Mouse (Mus musculus) limb, embryonic 15.5 days (tissue): ENCODE measurements around the gene Fhit. TPM values are rescaled to one million over a fixed set of nuclear protein-coding genes. Genes with fewer than 3 reads are reported as not detected.

ENCODE experiments used
- ATAC-seq: fragments of 200-750 bp; cut with Nextera tagmentation; 2 replicates; pipeline ENCODE4 v1.8.0; 2017; ENCODE audit warnings: low read depth, moderate TSS enrichment; ENCODE audit not compliant: insufficient number of reproducible peaks, low FRiP score, low TSS enrichment
- H3K27ac ChIP-seq: fragments of 300-500 bp; sonication (generic); 2 replicates; pipeline ENCODE4 v1.5.1; 2015; ENCODE audit warnings: moderate library complexity, mild to moderate bottlenecking, inconsistent platforms
- H3K27me3 ChIP-seq: fragments of 300-500 bp; sonication (generic); 2 replicates; pipeline ENCODE4 v1.6.1; 2015; ENCODE audit warnings: inconsistent platforms
- H3K36me3 ChIP-seq: fragments of 300-500 bp; sonication (generic); 2 replicates; pipeline ENCODE4 v1.6.1; 2015; ENCODE audit warnings: inconsistent platforms
- H3K4me1 ChIP-seq: fragments of 300-500 bp; sonication (generic); 2 replicates; pipeline ENCODE4 v1.6.1; 2015; ENCODE audit warnings: inconsistent platforms
- H3K4me2 ChIP-seq: fragments of 300-500 bp; sonication (generic); 2 replicates; pipeline ENCODE4 v1.6.1; 2015; ENCODE audit warnings: mild to moderate bottlenecking, inconsistent platforms
- H3K4me3 ChIP-seq: fragments of 300-500 bp; sonication (generic); 2 replicates; pipeline ENCODE4 v1.5.1; 2015; ENCODE audit warnings: mild to moderate bottlenecking, inconsistent platforms
- H3K9ac ChIP-seq: fragments of 300-500 bp; sonication (generic); 2 replicates; pipeline ENCODE4 v1.6.1; 2015; ENCODE audit warnings: inconsistent platforms
- H3K9me3 ChIP-seq: fragments of 300-500 bp; sonication (generic); 2 replicates; pipeline ENCODE4 v1.6.1; 2016; ENCODE audit warnings: inconsistent platforms
- WGBS: fragments of 180-500 bp; shearing (Covaris S2); methylation state at CpG from one replicate; pipeline ENCODE4 v1.1.7; 2015; 5-methylcytosine and 5-hydroxymethylcytosine counted together
- polyA plus RNA-seq: library from polyadenylated mRNA; unstranded; fragments of >200 nt; fragmentation: Nextera tagmentation; extraction: Ambion mirVana; gene quantifications from 2 replicates; pipeline ENCODE4 v1.2.1, GENCODE M21; 2015

Gene Fhit
- polyA plus RNA-seq, 1 experiment from 2014 or later, result 5.2 TPM

DNA sequence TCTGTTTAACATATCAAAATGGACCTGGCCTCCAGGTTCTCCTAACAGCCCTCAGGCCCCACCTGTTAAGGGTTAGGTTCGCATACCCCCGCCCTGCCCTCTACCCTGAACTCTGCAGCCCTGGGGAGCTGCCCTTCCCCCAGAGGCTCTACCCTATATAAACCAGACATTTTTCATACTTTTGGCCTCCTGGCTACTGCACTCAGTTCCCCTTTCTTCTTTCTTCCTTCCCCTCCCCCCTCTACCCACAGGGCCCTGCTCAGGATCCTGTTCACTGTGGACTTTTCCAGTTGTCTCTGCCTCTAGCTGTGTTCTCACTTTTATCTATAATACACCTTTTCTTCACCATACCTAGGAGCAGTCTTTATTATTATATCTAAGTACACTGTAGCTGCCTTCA lies 627.0 kb downstream of the Fhit start:
- no peak overlapping the region for H3K4me3 ChIP-seq
- ATAC-seq, result no peak
- no peaks in the 10 kb centered on the region for H3K36me3 ChIP-seq
- no peak overlapping the region for H3K27ac ChIP-seq
- H3K9ac ChIP-seq, result no peak overlapping the region
- no peaks in the 10 kb centered on the region for H3K27me3 ChIP-seq
- no peak overlapping the region for H3K4me2 ChIP-seq
- no peaks in the 10 kb centered on the region for H3K4me1 ChIP-seq
- no peaks in the 10 kb centered on the region for H3K9me3 ChIP-seq
- WGBS, result 74% methylated on average over 2 of the region's 2 CpGs

DNA sequence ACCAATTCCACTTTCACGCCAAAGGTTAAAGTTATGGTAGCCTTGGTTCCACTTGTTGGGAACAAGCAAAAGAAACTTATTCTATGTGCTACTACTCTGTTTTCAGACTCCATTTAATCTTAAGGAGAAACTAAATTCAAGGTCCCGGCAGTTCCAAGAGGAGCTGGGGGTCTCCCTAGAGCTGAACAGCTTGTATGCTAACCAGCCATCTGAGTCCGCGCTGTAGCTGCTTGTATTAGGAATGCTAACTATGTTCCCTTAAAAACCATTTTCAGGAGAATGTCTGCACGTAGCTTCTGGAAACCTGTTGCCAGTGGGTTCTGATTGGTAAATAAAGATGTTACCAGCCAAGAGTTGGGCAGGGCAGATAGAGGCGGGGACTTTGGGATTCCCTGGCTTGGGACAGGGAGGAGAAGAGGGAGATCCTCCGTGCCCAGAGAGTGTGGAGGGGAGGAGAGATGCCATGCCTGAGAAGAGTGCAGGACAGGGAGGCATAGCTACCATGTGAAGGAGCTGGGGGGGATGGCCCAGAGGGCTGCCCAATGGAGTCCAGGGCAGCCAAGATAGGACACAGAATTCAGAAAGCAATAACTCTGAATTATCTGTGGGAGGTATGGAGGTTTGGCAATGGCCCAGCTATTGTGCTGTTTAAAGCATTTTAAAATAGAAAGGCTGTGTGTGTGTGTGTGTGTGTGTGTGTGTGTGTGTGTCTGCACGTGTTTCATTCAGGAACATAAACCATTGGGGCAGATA lies 629.9 kb downstream of the Fhit start:
- Histone ChIP-seq H3K27me3 (no peaks in the 10 kb centered on the region), H3K9ac (no peak overlapping the region), H3K4me2 (no peak overlapping the region), H3K4me3 (no peak overlapping the region), H3K4me1 (no peaks in the 10 kb centered on the region), H3K27ac (no peak overlapping the region), H3K9me3 (no peaks in the 10 kb centered on the region), H3K36me3 (no peaks in the 10 kb centered on the region)
- ATAC-seq, result no peak
- 72% methylated on average over 8 of the region's 8 CpGs for WGBS

GRCm38 (mm10) chr14:10526800-10527199 lies 635.0 kb downstream of the Fhit start:
- 42% methylated on average over 2 of the region's 2 CpGs for WGBS
- H3K27ac ChIP-seq, result no peak overlapping the region
- no peaks in the 10 kb centered on the region for H3K4me1 ChIP-seq
- no peaks in the 10 kb centered on the region for H3K9me3 ChIP-seq
- no peaks in the 10 kb centered on the region for H3K27me3 ChIP-seq
- H3K4me3 ChIP-seq, result no peak overlapping the region
- no peak overlapping the region for H3K4me2 ChIP-seq
- no peak overlapping the region for H3K9ac ChIP-seq
- H3K36me3 ChIP-seq, result no peaks in the 10 kb centered on the region
- ATAC-seq, result no peak

DNA sequence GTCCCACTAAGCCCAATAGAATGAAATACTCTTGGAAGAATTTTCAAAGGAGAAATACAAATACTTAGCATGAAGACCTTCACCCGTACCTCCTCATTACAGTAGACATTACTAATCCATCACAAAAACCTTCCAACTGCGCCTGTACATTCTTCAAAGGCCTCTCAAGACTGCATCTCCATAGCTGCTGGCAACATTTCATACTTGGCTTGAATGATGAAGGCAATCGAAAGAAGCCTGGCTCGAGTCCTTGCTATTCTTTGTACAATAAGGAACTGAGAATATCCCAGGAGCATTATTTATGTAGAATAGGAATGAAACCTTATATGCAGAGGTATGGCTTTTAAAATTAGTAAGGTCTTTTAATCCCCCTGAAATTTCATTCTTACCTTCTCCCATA lies 636.0 kb downstream of the Fhit start:
- no peak for ATAC-seq
- Histone ChIP-seq H3K9me3 (no peaks in the 10 kb centered on the region), H3K4me2 (no peak overlapping the region), H3K4me1 (no peaks in the 10 kb centered on the region), H3K9ac (no peak overlapping the region), H3K27me3 (no peaks in the 10 kb centered on the region), H3K36me3 (no peaks in the 10 kb centered on the region), H3K4me3 (no peak overlapping the region), H3K27ac (no peak overlapping the region)
- WGBS, result 61% methylated on average over 4 of the region's 4 CpGs

DNA sequence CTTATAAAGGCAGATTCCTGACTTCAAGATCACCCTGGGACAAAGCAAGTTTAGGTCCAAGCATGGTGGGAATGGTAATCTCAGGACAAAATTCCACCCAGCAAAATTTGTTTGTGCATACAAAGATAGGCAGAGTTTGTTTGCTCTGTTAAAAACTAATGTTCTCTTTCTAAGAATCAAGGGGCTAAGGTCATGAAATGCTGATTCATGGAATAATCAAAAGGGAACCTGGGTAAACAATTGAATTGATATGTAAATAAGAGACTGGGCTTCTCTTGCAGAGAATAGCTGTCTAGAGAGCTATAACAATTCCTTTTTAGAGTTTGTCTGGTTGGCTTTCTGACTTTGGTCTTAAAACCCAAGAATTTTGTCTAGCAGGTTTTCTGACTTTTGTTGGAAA lies 647.8 kb downstream of the Fhit start:
- H3K9ac ChIP-seq, result no peak overlapping the region
- no peaks in the 10 kb centered on the region for H3K9me3 ChIP-seq
- no peak overlapping the region for H3K4me3 ChIP-seq
- no peaks in the 10 kb centered on the region for H3K36me3 ChIP-seq
- H3K4me1 ChIP-seq, result no peaks in the 10 kb centered on the region
- H3K27me3 ChIP-seq, result no peaks in the 10 kb centered on the region
- ATAC-seq, result no peak
- no peak overlapping the region for H3K27ac ChIP-seq
- H3K4me2 ChIP-seq, result no peak overlapping the region

GRCm38 (mm10) chr14:10509252-10509651 lies 652.6 kb downstream of the Fhit start:
- Histone ChIP-seq H3K4me2 (no peak overlapping the region), H3K4me3 (no peak overlapping the region), H3K9me3 (no peaks in the 10 kb centered on the region), H3K36me3 (no peaks in the 10 kb centered on the region), H3K4me1 (no peaks in the 10 kb centered on the region), H3K27ac (no peak overlapping the region), H3K27me3 (no peaks in the 10 kb centered on the region), H3K9ac (no peak overlapping the region)
- ATAC-seq, result no peak

GRCm38 (mm10) chr14:10507560-10507959 lies 654.3 kb downstream of the Fhit start:
- no peaks in the 10 kb centered on the region for H3K36me3 ChIP-seq
- no peaks in the 10 kb centered on the region for H3K9me3 ChIP-seq
- H3K4me1 ChIP-seq, result no peaks in the 10 kb centered on the region
- 11% methylated on average over 1 of the region's 1 CpGs for WGBS
- no peak overlapping the region for H3K9ac ChIP-seq
- no peaks in the 10 kb centered on the region for H3K27me3 ChIP-seq
- H3K4me3 ChIP-seq, result no peak overlapping the region
- H3K27ac ChIP-seq, result no peak overlapping the region
- no peak for ATAC-seq
- no peak overlapping the region for H3K4me2 ChIP-seq

GRCm38 (mm10) chr14:10485798-10486197 lies 676.0 kb downstream of the Fhit start:
- no peaks in the 10 kb centered on the region for H3K4me1 ChIP-seq
- no peak overlapping the region for H3K9ac ChIP-seq
- H3K4me3 ChIP-seq, result no peak overlapping the region
- no peak overlapping the region for H3K4me2 ChIP-seq
- H3K27me3 ChIP-seq, result no peaks in the 10 kb centered on the region
- WGBS, result 85% methylated on average over 3 of the region's 3 CpGs
- H3K36me3 ChIP-seq, result no peaks in the 10 kb centered on the region
- no peak for ATAC-seq
- H3K9me3 ChIP-seq, result no peaks in the 10 kb centered on the region
- no peak overlapping the region for H3K27ac ChIP-seq

DNA sequence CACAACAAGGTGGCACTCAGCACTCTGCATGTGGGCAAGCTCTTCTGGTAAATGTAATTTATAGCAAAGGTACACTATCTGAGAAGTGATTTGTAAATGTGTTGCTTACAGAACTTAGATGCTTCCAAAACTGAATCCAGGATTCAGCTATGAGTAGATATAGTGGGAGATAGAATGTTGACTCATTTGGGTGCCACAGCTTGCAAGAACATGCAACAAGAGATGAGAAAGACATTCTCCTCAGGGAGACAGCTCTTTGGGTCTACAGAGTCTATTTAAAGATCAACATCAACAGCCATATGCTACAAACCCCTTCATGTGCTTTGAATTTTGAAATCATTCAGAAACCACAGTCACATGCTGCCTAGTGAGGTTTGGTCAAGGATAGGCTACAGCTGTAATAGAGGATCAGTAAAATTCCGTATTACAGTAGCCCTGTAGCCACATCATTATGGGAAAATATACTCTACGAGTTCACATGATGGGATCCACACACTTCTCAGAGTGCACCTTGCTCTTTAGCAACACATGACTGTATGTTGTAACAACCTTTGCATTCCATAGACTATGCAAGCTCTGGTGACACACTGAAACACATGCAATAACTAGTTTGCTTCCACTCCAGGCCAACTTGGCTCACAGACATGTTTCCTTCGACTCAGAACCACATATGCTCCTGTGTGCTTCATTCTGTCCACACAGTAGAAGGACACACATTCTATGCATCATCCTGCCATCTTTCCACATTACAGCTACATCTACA lies 678.8 kb downstream of the Fhit start:
- 79% methylated on average over 3 of the region's 3 CpGs for WGBS
- no peaks in the 10 kb centered on the region for H3K4me1 ChIP-seq
- H3K27ac ChIP-seq, result no peak overlapping the region
- no peak overlapping the region for H3K9ac ChIP-seq
- no peak overlapping the region for H3K4me3 ChIP-seq
- no peaks in the 10 kb centered on the region for H3K27me3 ChIP-seq
- H3K36me3 ChIP-seq, result no peaks in the 10 kb centered on the region
- no peak overlapping the region for H3K4me2 ChIP-seq
- H3K9me3 ChIP-seq, result no peaks in the 10 kb centered on the region
- ATAC-seq, result no peak

- Histone ChIP-seq H3K4me2 (no peak overlapping the region), H3K9ac (no peak overlapping the region), H3K36me3 (no peaks in the 10 kb centered on the region), H3K4me3 (no peak overlapping the region), H3K27ac (no peak overlapping the region), H3K9me3 (no peaks in the 10 kb centered on the region), H3K4me1 (no peaks in the 10 kb centered on the region), H3K27me3 (no peaks in the 10 kb centered on the region)
- WGBS, result 79% methylated on average over 2 of the region's 2 CpGs
- no peak for ATAC-seq
Observed at GRCm38 (mm10) chr14:10481370-10481769, 680.5 kb downstream of the Fhit start.

DNA sequence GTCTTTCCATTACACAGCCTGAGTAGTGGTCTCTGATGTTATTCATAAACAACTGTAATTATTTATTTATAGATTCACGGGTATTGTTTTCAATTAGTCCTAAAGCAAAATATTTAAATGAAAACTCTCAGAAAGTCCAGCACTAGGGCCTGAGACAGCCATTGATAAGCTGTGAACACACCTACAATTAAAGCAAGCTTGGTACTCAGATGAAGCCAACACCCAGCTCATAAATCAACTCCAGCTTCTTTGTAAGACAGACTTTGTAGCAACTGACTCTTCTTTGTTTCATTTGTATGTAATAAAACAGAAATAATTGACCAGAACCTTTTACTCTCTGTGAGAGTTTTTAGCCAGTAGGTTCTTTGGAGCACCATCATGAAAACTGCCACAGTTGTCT lies 681.2 kb downstream of the Fhit start:
- no peak overlapping the region for H3K9ac ChIP-seq
- H3K27ac ChIP-seq, result no peak overlapping the region
- H3K36me3 ChIP-seq, result no peaks in the 10 kb centered on the region
- H3K27me3 ChIP-seq, result no peaks in the 10 kb centered on the region
- WGBS, result 59% methylated on average over 1 of the region's 1 CpGs
- H3K4me1 ChIP-seq, result no peaks in the 10 kb centered on the region
- no peak for ATAC-seq
- H3K9me3 ChIP-seq, result no peaks in the 10 kb centered on the region
- no peak overlapping the region for H3K4me3 ChIP-seq
- no peak overlapping the region for H3K4me2 ChIP-seq

DNA sequence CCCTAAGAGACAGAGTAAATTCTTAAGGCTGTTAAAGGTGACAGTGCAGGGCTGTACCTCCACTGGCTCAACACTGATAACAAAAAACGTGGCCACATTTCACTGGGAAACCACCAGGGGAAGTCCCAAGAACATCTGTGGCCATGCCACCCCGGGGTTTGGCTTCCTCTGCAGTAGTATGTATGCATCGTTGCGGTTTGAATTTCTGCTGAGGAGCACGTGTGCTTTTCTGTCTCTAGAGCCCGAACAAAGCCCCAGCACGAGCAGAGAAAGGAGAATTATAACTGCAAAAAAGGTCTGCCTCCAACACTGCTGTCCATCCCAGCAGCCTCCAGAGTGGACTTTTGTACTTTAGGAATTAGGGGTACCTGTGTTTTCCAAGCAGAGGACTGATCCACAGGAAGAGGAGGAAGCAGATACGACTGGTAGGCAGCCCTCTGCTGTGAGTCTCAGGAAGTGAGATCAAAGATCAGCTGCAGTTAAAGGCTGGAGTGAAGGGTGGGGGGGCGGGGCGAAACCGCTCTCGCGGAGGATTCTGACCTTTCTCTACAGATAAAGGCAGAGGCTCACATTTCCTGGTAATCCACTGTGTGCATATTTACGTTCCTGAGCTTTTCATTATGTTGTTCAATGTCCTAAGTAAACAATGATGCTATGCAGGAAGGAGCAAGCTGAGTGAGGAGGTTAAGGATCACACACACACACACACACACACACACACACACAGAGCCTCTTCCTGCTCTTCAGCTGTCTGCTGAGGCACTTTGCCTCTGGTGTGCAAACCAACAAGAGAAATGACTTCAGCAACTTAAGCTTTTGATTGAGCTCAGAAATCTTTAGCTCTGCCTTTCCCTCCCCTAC lies 708.6 kb downstream of the Fhit start:
- ATAC-seq, result 0 out of 2 replicates have a peak, but pooled peaks have one; percentile 48
- Histone ChIP-seq H3K9ac (0 out of 2 replicates have a peak overlapping the region, but pooled peaks have one; percentile 14), H3K27me3 (no peaks in the 10 kb centered on the region), H3K4me2 (peak overlapping the region; percentile 40), H3K4me3 (peak overlapping the region; percentile 23), H3K9me3 (no peaks in the 10 kb centered on the region), H3K27ac (peak overlapping the region; percentile 43; the same call in 1 of the 2 replicates), H3K4me1 (peaks cover 5% of the 10 kb centered on the region; the same call in 1 of the 2 replicates), H3K36me3 (no peaks in the 10 kb centered on the region)
- WGBS, result 11% methylated on average over 14 of the region's 14 CpGs
